Mouse (Mus musculus) midbrain, embryonic 10.5 days (tissue): ENCODE measurements around the gene Gm21981. TPM values are rescaled to one million over a fixed set of nuclear protein-coding genes. Genes with fewer than 3 reads are reported as not detected.
"Not testable (repeated sequence)": the region's sequence is repeated elsewhere in the genome, so short reads cannot be mapped to it uniquely, and the experiment has no call there.

Experiments
- DNase-seq: peaks from one replicate; pipeline ENCODE4 v3.0.0-alpha.2; 2017; ENCODE audit warnings: low spot score
- H3K27ac ChIP-seq: fragments of 300-500 bp; sonication (generic); replicated peaks from 2 replicates; pipeline ENCODE4 v1.5.1; 2016; ENCODE audit warnings: mild to moderate bottlenecking
- H3K27me3 ChIP-seq: fragments of 300-500 bp; sonication (generic); 2 replicates; pipeline ENCODE4 v1.6.1; 2016; ENCODE audit warnings: low read depth, mild to moderate bottlenecking; ENCODE audit not compliant: poor library complexity, severe bottlenecking
- H3K36me3 ChIP-seq: fragments of 300-500 bp; sonication (generic); 2 replicates; pipeline ENCODE4 v1.6.1; 2016; ENCODE audit warnings: mild to moderate bottlenecking, moderate library complexity
- H3K4me1 ChIP-seq: fragments of 300-500 bp; sonication (generic); 2 replicates; pipeline ENCODE4 v1.6.1; 2016
- H3K4me3 ChIP-seq: fragments of 300-500 bp; sonication (generic); 2 replicates; pipeline ENCODE4 v1.5.1; 2016; ENCODE audit warnings: mild to moderate bottlenecking, moderate library complexity
- H3K9me3 ChIP-seq: fragments of 300-500 bp; sonication (generic); replicated peaks from 2 replicates; pipeline ENCODE4 v1.6.1; 2016; ENCODE audit warnings: mild to moderate bottlenecking
- WGBS: fragments of 180-500 bp; shearing (Covaris S2); methylation state at CpG from one replicate; pipeline ENCODE4 v1.1.7; 2016; 5-methylcytosine and 5-hydroxymethylcytosine counted together
- polyA plus RNA-seq: library from polyadenylated mRNA; unstranded; fragments of >200 nt; fragmentation: Nextera tagmentation; extraction: Ambion mirVana; gene quantifications from 2 replicates; pipeline ENCODE4 v1.2.1, GENCODE M21; 2016

Gene Gm21981
- polyA plus RNA-seq, 1 experiment from 2014 or later, result 0.44 TPM

- Histone ChIP-seq H3K9me3 (no peaks in the 10 kb centered on the region), H3K4me3 (no peak overlapping the region), H3K27me3 (peaks cover 27% of the 10 kb centered on the region), H3K36me3 (peaks cover 74% of the 10 kb centered on the region), H3K4me1 (peaks cover 27% of the 10 kb centered on the region), H3K27ac (no peak overlapping the region; the same call in 1 of the 2 replicates)
- DNase-seq, result peak; percentile 66
- 23% methylated on average over 9 of the region's 9 CpGs for WGBS
Observed at GRCm38 (mm10) chr17:47676581-47676980, 17.7 kb downstream of the Gm21981 start.

GRCm38 (mm10) chr17:47672311-47673111, 21.7 kb downstream of the Gm21981 start:
- H3K4me1 ChIP-seq, result peaks cover 27% of the 10 kb centered on the region
- H3K27ac ChIP-seq, result peak overlapping the region; percentile 75
- H3K4me3 ChIP-seq, result peak overlapping the region; percentile 59
- H3K9me3 ChIP-seq, result no peaks in the 10 kb centered on the region
- H3K36me3 ChIP-seq, result peaks cover 36% of the 10 kb centered on the region
- peaks cover 53% of the 10 kb centered on the region for H3K27me3 ChIP-seq
- DNase-seq, result peak; percentile 72
- 4% methylated on average over 68 of the region's 68 CpGs for WGBS

DNA sequence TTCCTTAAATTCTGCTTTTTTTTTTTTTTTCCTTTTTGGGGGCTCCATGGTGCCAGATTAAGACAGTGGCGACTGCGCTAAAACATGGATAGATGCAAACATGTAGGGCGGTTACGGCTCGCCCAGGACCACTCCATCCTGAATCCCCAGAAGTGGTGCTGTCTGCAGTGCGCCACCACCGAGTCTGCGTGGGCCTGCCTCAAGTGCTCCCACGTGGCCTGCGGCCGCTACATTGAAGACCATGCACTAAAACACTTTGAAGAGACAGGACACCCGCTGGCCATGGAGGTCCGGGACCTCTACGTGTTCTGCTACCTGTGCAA, 22.3 kb downstream of the Gm21981 start:
- no peaks in the 10 kb centered on the region for H3K9me3 ChIP-seq
- H3K27ac ChIP-seq, result peak overlapping the region; percentile 75
- H3K36me3 ChIP-seq, result peaks cover 34% of the 10 kb centered on the region
- DNase-seq, result no peak
- peaks cover 53% of the 10 kb centered on the region for H3K27me3 ChIP-seq
- 10% methylated on average over 14 of the region's 14 CpGs for WGBS
- peak overlapping the region; percentile 59 for H3K4me3 ChIP-seq
- peaks cover 27% of the 10 kb centered on the region for H3K4me1 ChIP-seq

DNA sequence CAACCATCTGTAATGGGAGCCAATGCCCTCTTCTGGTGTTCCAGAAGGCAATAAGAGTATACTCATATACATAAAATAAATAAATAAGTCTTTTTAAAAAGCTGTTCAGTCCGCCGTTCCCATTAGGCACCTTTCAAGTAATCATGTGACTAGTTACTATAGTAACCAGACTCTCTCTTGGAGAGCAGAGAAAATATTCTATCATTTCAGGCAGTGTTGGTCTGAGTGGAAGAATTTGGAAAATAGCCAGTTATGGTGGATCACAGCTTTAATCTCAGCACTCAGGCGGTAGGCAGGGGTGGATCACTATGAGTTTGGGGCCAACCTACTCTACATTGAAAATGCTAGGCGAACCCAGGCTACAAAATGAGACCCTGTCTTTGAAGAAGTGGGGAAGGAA, 25.1 kb downstream of the Gm21981 start:
- no peak for DNase-seq
- Histone ChIP-seq H3K36me3 (peaks cover 17% of the 10 kb centered on the region), H3K9me3 (no peaks in the 10 kb centered on the region), H3K27ac (no peak overlapping the region), H3K4me3 (no peak overlapping the region), H3K4me1 (peaks cover 28% of the 10 kb centered on the region), H3K27me3 (peaks cover 52% of the 10 kb centered on the region)
- WGBS, result 86% methylated on average over 4 of the region's 4 CpGs

DNA sequence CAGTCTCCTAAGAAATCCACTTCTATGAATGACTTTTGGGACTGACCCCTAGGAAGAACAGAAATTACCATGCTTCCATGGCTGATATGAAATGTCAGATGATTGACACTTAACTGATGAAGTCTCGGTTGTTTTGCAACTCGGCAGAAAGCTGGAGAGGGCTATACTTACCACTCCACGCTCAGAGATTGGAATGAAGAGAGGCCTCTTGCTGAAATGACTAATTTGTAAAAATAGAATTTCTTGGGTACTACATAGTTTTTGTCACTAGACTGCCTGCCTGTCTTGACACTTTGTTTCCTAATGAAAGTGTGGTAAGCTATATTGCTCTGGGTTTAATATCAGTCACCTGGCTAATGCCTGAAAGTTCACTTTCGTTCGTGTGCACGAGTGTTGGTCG, 29.8 kb downstream of the Gm21981 start:
- Histone ChIP-seq H3K4me1 (peaks cover 9% of the 10 kb centered on the region), H3K27ac (no peak overlapping the region), H3K9me3 (no peaks in the 10 kb centered on the region), H3K27me3 (peaks cover 5% of the 10 kb centered on the region), H3K36me3 (peaks cover 11% of the 10 kb centered on the region; the same call in 1 of the 2 replicates), H3K4me3 (no peak overlapping the region)
- 95% methylated on average over 7 of the region's 7 CpGs for WGBS
- no peak for DNase-seq

GRCm38 (mm10) chr17:47663009-47663713, 31.1 kb downstream of the Gm21981 start:
- no peak overlapping the region for H3K4me3 ChIP-seq
- 47% methylated on average over 9 of the region's 9 CpGs for WGBS
- peak; percentile 28 for DNase-seq
- H3K36me3 ChIP-seq, result peaks cover 14% of the 10 kb centered on the region; the same call in 1 of the 2 replicates
- H3K4me1 ChIP-seq, result peaks cover 9% of the 10 kb centered on the region
- no peaks in the 10 kb centered on the region for H3K27me3 ChIP-seq
- H3K9me3 ChIP-seq, result no peaks in the 10 kb centered on the region
- no peak overlapping the region; the same call in 1 of the 2 replicates for H3K27ac ChIP-seq

GRCm38 (mm10) chr17:47658741-47659243, 35.5 kb downstream of the Gm21981 start:
- 90% methylated on average over 3 of the region's 3 CpGs for WGBS
- H3K27ac ChIP-seq, result no peak overlapping the region
- H3K9me3 ChIP-seq, result no peaks in the 10 kb centered on the region
- peaks cover 12% of the 10 kb centered on the region for H3K36me3 ChIP-seq
- H3K4me3 ChIP-seq, result no peak overlapping the region
- H3K4me1 ChIP-seq, result peaks cover 6% of the 10 kb centered on the region; the same call in 1 of the 2 replicates
- H3K27me3 ChIP-seq, result no peaks in the 10 kb centered on the region
- DNase-seq, result no peak

DNA sequence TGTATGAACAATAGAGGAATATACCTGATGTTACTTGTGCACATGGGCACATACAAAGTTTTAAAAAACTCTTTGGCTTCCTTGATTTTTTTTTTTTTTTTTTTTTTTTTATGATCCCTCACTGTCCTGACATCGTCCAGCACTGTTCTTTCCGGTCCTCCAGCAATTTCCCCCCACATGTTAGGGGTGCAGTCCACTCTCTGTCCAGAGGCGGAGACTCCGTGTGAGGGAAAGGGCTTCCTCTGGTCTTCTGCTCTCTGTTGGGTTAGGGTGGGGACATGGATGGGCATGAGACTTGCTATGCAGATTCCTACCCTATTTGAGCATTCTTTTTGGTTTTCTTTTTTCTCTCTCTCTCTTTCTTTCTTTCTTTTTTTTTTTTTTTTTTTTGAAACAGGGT, 36.4 kb downstream of the Gm21981 start:
- Histone ChIP-seq H3K36me3 (peaks cover 18% of the 10 kb centered on the region), H3K9me3 (no peaks in the 10 kb centered on the region), H3K4me1 (peaks cover under 1% of the 10 kb centered on the region; the same call in 1 of the 2 replicates), H3K27me3 (no peaks in the 10 kb centered on the region), H3K27ac (no peak overlapping the region), H3K4me3 (no peak overlapping the region)
- WGBS, result 88% methylated on average over 4 of the region's 4 CpGs
- no peak for DNase-seq

GRCm38 (mm10) chr17:47655697-47656096, 38.6 kb downstream of the Gm21981 start:
- DNase-seq, result no peak
- Histone ChIP-seq H3K9me3 (no peaks in the 10 kb centered on the region), H3K27ac (no peak overlapping the region), H3K4me1 (peaks cover 22% of the 10 kb centered on the region), H3K36me3 (peaks cover 18% of the 10 kb centered on the region), H3K27me3 (no peaks in the 10 kb centered on the region), H3K4me3 (no peak overlapping the region)
- 80% methylated on average over 5 of the region's 5 CpGs for WGBS

- not testable (repeated sequence) for DNase-seq
- 94% methylated on average over 8 of the region's 8 CpGs for WGBS
Observed at GRCm38 (mm10) chr17:47654346-47654745, 39.9 kb downstream of the Gm21981 start.

DNA sequence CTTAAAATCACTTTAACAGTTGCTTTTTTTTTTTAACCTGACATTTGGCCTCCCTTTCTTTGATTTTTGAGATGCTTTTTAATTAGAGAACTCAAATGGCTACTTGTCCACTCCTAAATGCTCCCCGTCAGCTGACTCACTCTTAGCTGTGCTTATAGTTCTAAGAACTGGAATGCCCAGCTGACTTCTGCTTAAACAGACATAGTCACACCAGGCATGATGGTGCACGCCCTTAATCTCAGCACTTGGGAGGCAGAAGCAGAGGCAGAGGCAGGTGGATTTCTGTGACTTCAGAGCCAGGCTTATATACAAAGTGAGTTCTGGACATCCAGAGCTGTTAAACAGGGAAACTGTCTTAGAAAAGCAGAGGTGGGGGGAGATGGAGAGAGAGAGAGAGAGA, 42.3 kb downstream of the Gm21981 start:
- H3K27ac ChIP-seq, result peak overlapping the region; percentile 70
- no peak for DNase-seq
- H3K36me3 ChIP-seq, result peaks cover 6% of the 10 kb centered on the region; the same call in 1 of the 2 replicates
- H3K4me1 ChIP-seq, result peaks cover 57% of the 10 kb centered on the region
- no peaks in the 10 kb centered on the region for H3K27me3 ChIP-seq
- H3K9me3 ChIP-seq, result no peaks in the 10 kb centered on the region
- 78% methylated on average over 2 of the region's 2 CpGs for WGBS
- H3K4me3 ChIP-seq, result no peak overlapping the region

More at GRCm38 (mm10) chr17:47654346-47654745, 39.9 kb downstream of the Gm21981 start:
- not testable (repeated sequence) for H3K27ac ChIP-seq, H3K36me3 ChIP-seq, H3K4me3 ChIP-seq, H3K9me3 ChIP-seq, H3K27me3 ChIP-seq
- H3K4me1 ChIP-seq, result peaks cover 35% of the 10 kb centered on the region

DNA sequence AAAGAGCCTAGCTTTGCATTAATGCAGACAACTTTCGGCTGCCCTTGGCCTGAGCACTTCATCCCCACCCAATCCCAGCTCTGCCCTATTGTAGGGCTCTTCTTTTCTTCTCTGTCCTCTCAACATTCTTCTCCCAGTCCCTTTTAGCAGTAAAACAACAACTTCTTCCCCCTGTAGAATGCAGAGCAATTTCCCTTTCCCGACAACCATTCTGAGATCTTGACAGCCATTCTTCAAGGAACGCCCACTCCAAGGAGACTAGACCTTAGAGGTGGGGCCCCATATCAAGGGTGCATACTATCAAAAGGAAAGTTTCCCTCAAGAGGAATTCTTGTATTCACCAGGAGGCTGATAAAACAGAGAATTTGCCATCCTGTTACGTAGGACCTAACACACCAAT, 45.3 kb downstream of the Gm21981 start:
- H3K36me3 ChIP-seq, result peaks cover 6% of the 10 kb centered on the region; the same call in 1 of the 2 replicates
- no peak for DNase-seq
- peak overlapping the region; percentile 29 for H3K27ac ChIP-seq
- H3K27me3 ChIP-seq, result no peaks in the 10 kb centered on the region
- no peaks in the 10 kb centered on the region for H3K9me3 ChIP-seq
- peaks cover 57% of the 10 kb centered on the region for H3K4me1 ChIP-seq
- 49% methylated on average over 4 of the region's 4 CpGs for WGBS
- no peak overlapping the region for H3K4me3 ChIP-seq

DNA sequence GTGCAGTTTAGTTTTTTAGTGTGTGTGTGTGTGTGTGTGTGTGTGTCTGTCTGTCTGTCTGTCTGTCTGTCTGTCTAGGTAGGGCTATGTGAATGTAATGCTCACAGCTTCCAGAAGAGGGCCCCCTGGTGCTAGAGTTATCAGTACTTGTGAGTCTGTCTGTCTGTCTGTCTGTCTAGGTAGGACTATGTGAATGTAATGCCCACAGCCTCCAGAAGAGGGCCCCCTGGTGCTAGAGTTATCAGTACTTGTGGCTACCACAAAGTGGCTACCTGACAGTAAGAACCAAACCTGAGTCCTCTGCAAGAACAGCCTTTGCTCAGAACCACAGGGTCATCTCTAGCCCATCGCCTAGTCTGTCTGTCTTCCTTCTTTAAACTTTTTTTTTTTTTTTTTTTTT, 47.6 kb downstream of the Gm21981 start:
- H3K36me3 ChIP-seq, result no peaks in the 10 kb centered on the region; the same call in 1 of the 2 replicates
- DNase-seq, result peak; percentile 67
- H3K27me3 ChIP-seq, result no peaks in the 10 kb centered on the region
- H3K4me1 ChIP-seq, result peaks cover 45% of the 10 kb centered on the region
- H3K27ac ChIP-seq, result no peak overlapping the region
- H3K9me3 ChIP-seq, result no peaks in the 10 kb centered on the region
- no peak overlapping the region for H3K4me3 ChIP-seq
- WGBS, result 76% methylated on average over 1 of the region's 1 CpGs
